Mouse (Mus musculus): ENCODE measurements around the gene Gm21962.
"Not testable (repeated sequence)": the region's sequence is repeated elsewhere in the genome, so short reads cannot be mapped to it uniquely, and the experiment has no call there.

DNA sequence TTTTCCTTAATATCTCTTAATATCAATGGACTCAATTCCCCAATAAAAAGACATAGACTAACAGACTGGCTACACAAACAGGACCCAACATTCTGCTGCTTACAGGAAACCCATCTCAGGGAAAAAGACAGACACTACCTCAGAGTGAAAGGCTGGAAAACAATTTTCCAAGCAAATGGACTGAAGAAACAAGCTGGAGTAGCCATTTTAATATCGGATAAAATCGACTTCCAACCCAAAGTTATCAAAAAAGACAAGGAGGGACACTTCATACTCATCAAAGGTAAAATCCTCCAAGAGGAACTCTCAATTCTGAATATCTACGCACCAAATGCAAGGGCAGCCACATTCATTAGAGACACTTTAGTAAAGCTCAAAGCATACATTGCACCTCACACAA is at the start of gene Gm21962:
- TF ChIP-seq CTCF (IDR thresholded peaks at IDR 0.05; ENCODE audit: low read depth); EP300 (optimal IDR thresholded peaks at IDR 0.05): not testable (repeated sequence)
